Mouse (Mus musculus) C3H10T1/2 (cell line): Measurements from ENCODE around the gene Adck2. TPM values are rescaled to one million over a fixed set of nuclear protein-coding genes. Genes with fewer than 3 reads are reported as not detected.

Experiments used
- polyA plus RNA-seq, 2 experiments: library from polyadenylated mRNA; unstranded; fragments of >200 nt; fragmentation: generic; extraction: Trizol; gene quantifications; one replicate each; pipeline ENCODE4 v1.2.1; 2012; ENCODE audit warnings: missing spikeins in 2 of 2

Gene Adck2
- 10 to 100 TPM in 1 of 2 experiments, 1 to 10 TPM in 1; 8.2 to 26.1 TPM for polyA plus RNA-seq

GRCm38 (mm10) chr6:39573791-39574554, at the start of gene Adck2:
Adck2 (plus strand) TSS chr6:39573873.

GRCm38 (mm10) chr6:39557723-39558261, 15.9 kb upstream of the Adck2 start, which contains the start of gene Dennd2a:
Dennd2a (minus strand) TSS chr6:39557867.

GRCm38 (mm10) chr6:39585517-39585916, 11.8 kb downstream of the Adck2 start, which contains the start of gene Gm42420:
Gm42420 (plus strand) TSS chr6:39585753.

GRCm38 (mm10) chr6:39592401-39593214, 18.9 kb downstream of the Adck2 start, which contains the start of gene Ndufb2:
Ndufb2 (plus strand) TSS chr6:39592574.

Other genes with a start within 250 kb of the Adck2 start
- 10 to 100 TPM in 1 of 2 experiments, 1 to 10 TPM in 1; 3.1 to 25.6 TPM for gene Slc37a3, start 196.2 kb upstream of the Adck2 start, polyA plus RNA-seq
- gene Rab19, start 192.7 kb upstream of the Adck2 start, polyA plus RNA-seq: not detected
- 10 to 100 TPM; 19.1 to 48.8 TPM for gene Mkrn1, start 153.4 kb upstream of the Adck2 start, polyA plus RNA-seq
- 10 to 100 TPM in 1 of 2 experiments, 1 to 10 TPM in 1; 5.6 to 18.2 TPM for gene Dennd2a, start 16.0 kb upstream of the Adck2 start, polyA plus RNA-seq
- gene Gm42420, start 11.9 kb downstream of the Adck2 start, polyA plus RNA-seq: not detected
- 100 to 1,000 TPM; 261 to 268 TPM for gene Ndufb2, start 18.7 kb downstream of the Adck2 start, polyA plus RNA-seq
- gene Braf, start 151.6 kb downstream of the Adck2 start, polyA plus RNA-seq: 1 to 10 TPM in 1 of 2 experiments, under 1 TPM in 1; 0.25 to 1.5 TPM
- gene Mrps33, start 237.1 kb downstream of the Adck2 start, polyA plus RNA-seq: 100 to 1,000 TPM in 1 of 2 experiments, 10 to 100 TPM in 1; 26.6 to 110 TPM